Mouse (Mus musculus): ENCODE data around the gene Ttll8. TPM values are rescaled to one million over a fixed set of nuclear protein-coding genes. Genes with fewer than 3 reads are reported as not detected.

Ttll8 gene
- not detected in 2 replicates for polyA plus RNA-seq (2015; fragmentation: Nextera tagmentation; extraction: Ambion mirVana)

DNA sequence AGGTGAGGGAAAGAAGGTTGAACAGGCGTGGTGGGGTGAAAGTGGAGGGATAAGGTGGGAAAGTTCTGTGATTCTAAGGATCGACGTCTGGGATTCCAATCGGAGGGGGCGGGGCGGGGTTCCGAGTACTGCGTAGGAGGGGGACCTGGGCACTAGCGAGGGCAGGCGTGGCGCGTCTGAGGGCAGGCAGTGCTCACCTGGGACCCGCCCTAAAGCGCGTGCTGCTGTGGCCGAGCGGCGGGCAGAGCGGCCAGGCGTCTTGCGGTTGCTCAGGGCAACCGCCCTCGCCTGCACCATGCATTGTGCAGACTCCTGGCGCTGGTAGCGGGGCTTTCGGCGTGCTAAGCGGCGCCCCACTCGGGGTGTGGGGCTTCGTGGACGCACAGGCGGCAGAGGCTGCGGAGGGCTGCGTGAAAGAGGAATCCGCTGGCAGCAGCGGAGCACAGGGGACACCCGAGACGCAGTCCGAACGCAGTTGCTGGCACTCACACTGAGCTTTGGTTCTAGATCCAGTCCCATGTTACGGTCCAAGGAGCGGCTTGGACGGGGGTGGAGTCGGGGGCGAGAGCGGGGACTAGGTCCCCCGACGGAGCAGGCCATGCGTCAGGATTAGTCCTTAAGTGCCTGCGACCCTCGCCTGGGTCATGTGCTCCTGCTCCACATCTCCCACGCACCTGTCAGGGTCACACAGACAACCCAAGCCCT, at the start of gene Ttll8:
Ttll8 (minus strand) TSS at position 51 of the 705 bp plus-strand sequence.
- no peak within 1 kb of the TSS for H3K9ac ChIP-seq
- WGBS = 4% methylated on average over 53 of the region's 53 CpGs

DNA sequence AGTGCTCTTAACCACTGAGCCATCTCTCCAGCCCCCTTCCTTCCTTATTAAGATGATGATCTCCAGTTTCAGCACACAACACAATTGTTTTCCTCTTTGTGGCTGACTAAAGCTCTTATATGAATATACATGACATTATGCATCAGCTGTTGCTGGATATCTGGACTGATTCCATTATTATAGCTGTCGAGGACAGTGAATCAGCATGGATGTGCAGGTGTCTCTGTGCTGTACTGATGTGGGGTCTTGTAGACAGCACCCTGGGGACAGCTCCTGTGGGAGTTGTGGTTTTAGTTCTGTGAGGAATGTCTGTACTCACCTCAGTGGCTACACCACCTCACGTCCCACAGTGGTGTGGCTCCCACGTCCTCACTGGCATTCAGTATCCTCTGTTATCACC, 47.0 kb upstream of the Ttll8 start:
- Histone ChIP-seq H3K9me3 (no peaks in the 10 kb centered on the region), H3K27me3 (no peaks in the 10 kb centered on the region), H3K9ac (no peak overlapping the region), H3K36me3 (no peaks in the 10 kb centered on the region), H3K4me3 (no peak overlapping the region), H3K4me2 (no peak overlapping the region), H3K4me1 (no peaks in the 10 kb centered on the region), H3K27ac (no peak overlapping the region)
- ATAC-seq (ENCODE audit: borderline replicate concordance, extremely low read depth, low FRiP score, low TSS enrichment) = no peak
- 68% methylated on average over 3 of the region's 3 CpGs for WGBS

More for the DNA sequence above, at the start of gene Ttll8:
- Histone ChIP-seq H3K9me3 (no peaks in the 10 kb centered on the region), H3K27ac (no peak within 1 kb of the TSS), H3K27me3 (peaks cover 30% of the 10 kb centered on the region), H3K36me3 (no peaks in the 10 kb centered on the region), H3K4me1 (peaks cover 4% of the 10 kb centered on the region; the same call in 1 of the 2 replicates), H3K4me2 (peak within 1 kb of the TSS; percentile 71), H3K4me3 (peak within 1 kb of the TSS; percentile 28)
- ATAC-seq (ENCODE audit: borderline replicate concordance, extremely low read depth, low FRiP score, low TSS enrichment) = peak; percentile 59; the same call in 1 of the 2 replicates

GRCm38 (mm10) chr15:89000367-89000766, 46.1 kb upstream of the Ttll8 start:
- Histone ChIP-seq H3K4me2 (no peak overlapping the region), H3K36me3 (no peaks in the 10 kb centered on the region), H3K27ac (no peak overlapping the region), H3K4me3 (no peak overlapping the region), H3K9ac (no peak overlapping the region), H3K27me3 (no peaks in the 10 kb centered on the region), H3K9me3 (no peaks in the 10 kb centered on the region), H3K4me1 (no peaks in the 10 kb centered on the region)
- WGBS = 56% methylated on average over 2 of the region's 2 CpGs
- no peak for ATAC-seq (ENCODE audit: borderline replicate concordance, extremely low read depth, low FRiP score, low TSS enrichment)

GRCm38 (mm10) chr15:88999124-88999523, 44.9 kb upstream of the Ttll8 start:
- no peak overlapping the region for H3K27ac ChIP-seq
- no peak overlapping the region for H3K4me2 ChIP-seq
- H3K27me3 ChIP-seq = no peaks in the 10 kb centered on the region
- 65% methylated on average over 2 of the region's 2 CpGs for WGBS
- H3K9me3 ChIP-seq = no peaks in the 10 kb centered on the region
- no peak for ATAC-seq (ENCODE audit: borderline replicate concordance, extremely low read depth, low FRiP score, low TSS enrichment)
- H3K9ac ChIP-seq = no peak overlapping the region
- H3K36me3 ChIP-seq = no peaks in the 10 kb centered on the region
- H3K4me3 ChIP-seq = no peak overlapping the region
- no peaks in the 10 kb centered on the region for H3K4me1 ChIP-seq

GRCm38 (mm10) chr15:88998636-88999035, 44.4 kb upstream of the Ttll8 start:
- Histone ChIP-seq H3K4me1 (no peaks in the 10 kb centered on the region), H3K9ac (no peak overlapping the region), H3K4me2 (no peak overlapping the region), H3K27ac (no peak overlapping the region), H3K36me3 (no peaks in the 10 kb centered on the region), H3K27me3 (no peaks in the 10 kb centered on the region), H3K4me3 (no peak overlapping the region), H3K9me3 (no peaks in the 10 kb centered on the region)
- WGBS = 67% methylated on average over 8 of the region's 8 CpGs
- ATAC-seq (ENCODE audit: borderline replicate concordance, extremely low read depth, low FRiP score, low TSS enrichment) = no peak

DNA sequence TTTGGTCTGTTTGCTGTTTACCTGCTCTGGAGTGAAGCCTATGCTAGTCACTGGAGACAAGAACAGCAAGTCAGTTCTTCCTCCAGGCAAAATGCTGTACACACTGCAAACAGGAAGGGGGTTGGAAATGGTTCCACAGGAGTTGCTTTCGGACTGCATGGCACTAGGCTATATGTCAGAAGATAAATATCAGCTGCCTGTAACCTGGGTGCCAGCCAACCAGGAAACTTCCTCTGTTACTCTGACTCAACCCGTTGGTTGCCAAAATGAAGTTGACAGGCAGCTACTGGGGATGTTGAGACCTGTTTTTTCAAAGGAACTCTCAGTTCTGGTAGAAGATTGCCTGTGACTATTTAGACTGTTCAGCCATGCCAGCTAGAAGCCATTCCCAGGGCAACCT, 35.0 kb upstream of the Ttll8 start:
- Histone ChIP-seq H3K9me3 (no peaks in the 10 kb centered on the region), H3K4me1 (no peaks in the 10 kb centered on the region), H3K9ac (no peak overlapping the region), H3K4me2 (no peak overlapping the region), H3K36me3 (no peaks in the 10 kb centered on the region), H3K27ac (no peak overlapping the region), H3K4me3 (no peak overlapping the region), H3K27me3 (no peaks in the 10 kb centered on the region)
- 33% methylated on average over 2 of the region's 2 CpGs for WGBS
- no peak for ATAC-seq (ENCODE audit: borderline replicate concordance, extremely low read depth, low FRiP score, low TSS enrichment)

GRCm38 (mm10) chr15:88982534-88983079, 28.4 kb upstream of the Ttll8 start, which contains the start of gene Mov10l1:
Gene Mov10l1 (plus strand): TSS chr15:88982909.
- no peak within 1 kb of the TSS for H3K27ac ChIP-seq
- H3K4me2 ChIP-seq = no peak within 1 kb of the TSS
- no peaks in the 10 kb centered on the region for H3K9me3 ChIP-seq
- no peaks in the 10 kb centered on the region for H3K4me1 ChIP-seq
- no peaks in the 10 kb centered on the region for H3K36me3 ChIP-seq
- no peak for ATAC-seq (ENCODE audit: borderline replicate concordance, extremely low read depth, low FRiP score, low TSS enrichment)
- H3K4me3 ChIP-seq = no peak within 1 kb of the TSS
- 89% methylated on average over 31 of the region's 31 CpGs for WGBS
- no peaks in the 10 kb centered on the region for H3K27me3 ChIP-seq
- no peak within 1 kb of the TSS for H3K9ac ChIP-seq

DNA sequence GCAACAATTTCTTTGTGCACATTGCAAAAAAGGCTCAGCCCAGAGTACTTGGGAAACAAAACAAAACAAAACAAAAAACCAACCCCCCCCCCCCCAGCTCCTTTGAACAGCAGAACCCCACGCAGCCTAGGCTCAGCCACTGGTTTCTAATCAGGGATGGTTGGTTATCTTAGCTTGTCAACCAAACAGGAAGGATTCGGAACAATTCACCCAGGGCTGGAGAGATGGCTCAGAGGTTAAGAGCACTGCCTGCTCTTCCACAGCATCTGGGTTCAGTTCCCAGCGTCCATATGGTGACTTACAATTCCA, 24.9 kb upstream of the Ttll8 start:
- no peaks in the 10 kb centered on the region for H3K4me1 ChIP-seq
- no peak overlapping the region for H3K4me2 ChIP-seq
- H3K27me3 ChIP-seq = no peaks in the 10 kb centered on the region
- no peaks in the 10 kb centered on the region for H3K9me3 ChIP-seq
- no peak overlapping the region for H3K9ac ChIP-seq
- H3K36me3 ChIP-seq = no peaks in the 10 kb centered on the region
- H3K4me3 ChIP-seq = no peak overlapping the region
- no peak for ATAC-seq (ENCODE audit: borderline replicate concordance, extremely low read depth, low FRiP score, low TSS enrichment)
- 58% methylated on average over 3 of the region's 3 CpGs for WGBS
- H3K27ac ChIP-seq = no peak overlapping the region

GRCm38 (mm10) chr15:88978281-88979137, 24.3 kb upstream of the Ttll8 start, which contains the start of gene Mlc1:
Gene Mlc1 (minus strand): TSS chr15:88979007.
- H3K4me3 ChIP-seq = no peak within 1 kb of the TSS
- ATAC-seq (ENCODE audit: borderline replicate concordance, extremely low read depth, low FRiP score, low TSS enrichment) = no peak
- no peak within 1 kb of the TSS for H3K9ac ChIP-seq
- 75% methylated on average over 10 of the region's 10 CpGs for WGBS
- H3K27me3 ChIP-seq = no peaks in the 10 kb centered on the region
- H3K4me2 ChIP-seq = no peak within 1 kb of the TSS
- H3K27ac ChIP-seq = no peak within 1 kb of the TSS
- H3K4me1 ChIP-seq = no peaks in the 10 kb centered on the region
- H3K9me3 ChIP-seq = no peaks in the 10 kb centered on the region
- no peaks in the 10 kb centered on the region for H3K36me3 ChIP-seq

DNA sequence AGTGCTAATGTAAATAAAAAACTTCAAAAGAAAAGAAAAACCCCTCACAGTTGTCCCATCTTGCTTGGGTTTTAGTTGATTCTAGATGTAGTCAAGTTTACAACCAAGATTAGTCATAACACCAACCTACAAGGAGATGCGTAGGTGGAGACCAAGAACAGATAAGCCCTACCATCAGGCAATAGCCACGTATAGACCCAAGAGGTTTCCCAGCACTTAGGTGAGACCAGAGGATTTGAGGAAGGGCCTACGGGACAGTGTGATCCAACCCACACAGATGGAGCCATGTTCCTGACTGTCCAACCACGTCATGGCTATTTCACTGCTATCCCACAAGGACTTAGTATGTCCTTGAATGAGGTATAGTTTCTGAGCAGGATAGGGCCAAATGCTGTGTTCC, 18.1 kb upstream of the Ttll8 start:
- no peaks in the 10 kb centered on the region for H3K9me3 ChIP-seq
- no peak overlapping the region for H3K27ac ChIP-seq
- no peak overlapping the region for H3K4me3 ChIP-seq
- no peaks in the 10 kb centered on the region for H3K4me1 ChIP-seq
- WGBS = 89% methylated on average over 4 of the region's 4 CpGs
- ATAC-seq (ENCODE audit: borderline replicate concordance, extremely low read depth, low FRiP score, low TSS enrichment) = no peak
- no peaks in the 10 kb centered on the region for H3K36me3 ChIP-seq
- no peak overlapping the region for H3K4me2 ChIP-seq
- no peaks in the 10 kb centered on the region for H3K27me3 ChIP-seq
- no peak overlapping the region for H3K9ac ChIP-seq

DNA sequence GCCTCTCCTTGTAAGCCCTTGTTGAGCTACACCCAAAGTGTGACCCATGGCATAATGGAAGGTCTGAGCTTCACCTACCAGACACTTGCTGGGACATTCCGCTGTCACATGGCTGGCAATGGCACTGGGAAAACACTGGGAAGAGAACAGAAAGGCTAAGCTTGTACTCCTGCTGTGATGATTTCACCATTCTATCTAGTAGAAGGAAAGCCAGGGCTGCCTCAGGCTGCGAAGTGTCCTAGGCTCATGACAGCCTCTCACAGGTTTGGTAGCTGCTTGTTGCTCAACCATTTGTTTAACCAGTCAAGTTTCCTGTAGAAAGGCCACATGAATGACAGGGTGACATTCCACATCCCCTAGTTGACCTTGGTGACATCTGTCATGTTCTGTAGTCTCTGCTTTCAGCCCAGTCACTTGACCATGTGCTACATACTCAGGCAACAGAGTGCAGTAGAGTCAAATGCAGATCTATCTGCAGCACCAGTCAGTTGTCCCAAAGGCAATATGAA, 9.9 kb upstream of the Ttll8 start:
- no peak for ATAC-seq (ENCODE audit: borderline replicate concordance, extremely low read depth, low FRiP score, low TSS enrichment)

DNA sequence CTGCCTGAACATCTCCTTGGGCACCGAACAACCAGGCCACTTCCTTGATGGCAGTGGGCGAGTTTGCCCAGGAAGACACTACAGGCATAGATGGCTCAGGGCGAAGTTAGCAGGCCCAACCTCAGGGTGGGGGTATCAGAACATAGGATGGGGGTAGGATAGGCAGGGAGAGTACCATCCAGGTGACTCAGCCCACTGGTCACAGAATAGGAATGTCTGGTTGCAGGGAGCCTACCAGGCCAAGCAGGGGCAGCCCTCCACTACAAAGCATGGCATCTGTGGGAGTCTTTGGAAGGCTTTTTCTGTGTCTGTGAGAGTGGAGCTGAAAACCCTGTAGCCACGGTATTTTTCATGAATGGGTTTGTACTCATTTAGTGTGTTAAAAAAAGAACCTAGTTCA, 3.3 kb upstream of the Ttll8 start:
- Histone ChIP-seq H3K27ac (no peak overlapping the region), H3K9ac (no peak overlapping the region), H3K4me2 (no peak overlapping the region), H3K9me3 (no peaks in the 10 kb centered on the region), H3K27me3 (peaks cover 33% of the 10 kb centered on the region), H3K4me1 (peaks cover 4% of the 10 kb centered on the region; the same call in 1 of the 2 replicates), H3K4me3 (no peak overlapping the region), H3K36me3 (no peaks in the 10 kb centered on the region)
- no peak for ATAC-seq (ENCODE audit: borderline replicate concordance, extremely low read depth, low FRiP score, low TSS enrichment)
- WGBS = 76% methylated on average over 4 of the region's 4 CpGs

More for the DNA sequence above, 9.9 kb upstream of the Ttll8 start:
- Histone ChIP-seq H3K9me3 (no peaks in the 10 kb centered on the region), H3K27ac (no peak overlapping the region), H3K4me2 (no peak overlapping the region), H3K36me3 (no peaks in the 10 kb centered on the region), H3K4me3 (no peak overlapping the region), H3K27me3 (peaks cover 3% of the 10 kb centered on the region; the same call in 1 of the 2 replicates), H3K9ac (no peak overlapping the region), H3K4me1 (no peaks in the 10 kb centered on the region)
- WGBS = 87% methylated on average over 2 of the region's 2 CpGs
